Mouse (Mus musculus) E14TG2a.4 (cell line): ENCODE measurements around the gene Trpm2.

Experiments
- H3K27me3 ChIP-seq: 2 replicates; pipeline ENCODE4 v1.6.1; 2014; ENCODE audit warnings: low read length, control low read depth; ENCODE audit not compliant: insufficient read depth
- H3K36me3 ChIP-seq: 2 replicates; pipeline ENCODE4 v1.6.1; 2014; ENCODE audit warnings: low read length, control low read depth; ENCODE audit not compliant: insufficient read depth
- H3K4me1 ChIP-seq: replicated peaks from 2 replicates; pipeline ENCODE4 v1.6.1; 2014; ENCODE audit warnings: low read depth, low read length, control low read depth
- H3K4me3 ChIP-seq: replicated peaks from 2 replicates; pipeline ENCODE4 v1.5.1; 2014; ENCODE audit warnings: mild to moderate bottlenecking, low read length
- H3K9me3 ChIP-seq: 2 replicates; pipeline ENCODE4 v1.6.1; 2014; ENCODE audit warnings: low read length, control low read depth
- CTCF ChIP-seq: conservative IDR thresholded peaks from 2 replicates; pipeline ENCODE4 v1.5.1; 2014; ENCODE audit warnings: low read length
- NANOG ChIP-seq: IDR thresholded peaks from 2 replicates; pipeline ENCODE4 v1.6.1; 2014; ENCODE audit warnings: borderline replicate concordance, low read length, mixed read lengths
- POU5F1 ChIP-seq: IDR thresholded peaks from 2 replicates; pipeline ENCODE4 v1.6.1; 2014; ENCODE audit warnings: low read length, borderline replicate concordance

The Trpm2 gene

GRCm38 (mm10) chr10:78009945-78010293 lies 39.6 kb upstream of the Trpm2 start, which contains the start of gene Pfkl:
Pfkl (minus strand) TSS chr10:78010083.
- peaks cover 40% of the 10 kb centered on the region for H3K36me3 ChIP-seq
- H3K4me3 ChIP-seq: peak within 1 kb of the TSS; percentile 95
- no peaks in the 10 kb centered on the region for H3K27me3 ChIP-seq
- H3K9me3 ChIP-seq: peaks cover 25% of the 10 kb centered on the region
- TF ChIP-seq CTCF (no peak), POU5F1 (no peak), NANOG (no peak)
- H3K4me1 ChIP-seq: peaks cover 58% of the 10 kb centered on the region

GRCm38 (mm10) chr10:78009184-78009944 lies 39.0 kb upstream of the Trpm2 start:
- H3K36me3 ChIP-seq: peaks cover 45% of the 10 kb centered on the region
- TF ChIP-seq NANOG (no peak), CTCF (0 out of 2 replicates have a peak, but pooled peaks have one; percentile 3)
- peak overlapping the region; percentile 95 for H3K4me3 ChIP-seq
- peaks cover 64% of the 10 kb centered on the region for H3K4me1 ChIP-seq
- H3K27me3 ChIP-seq: no peaks in the 10 kb centered on the region
- peaks cover 20% of the 10 kb centered on the region for H3K9me3 ChIP-seq

GRCm38 (mm10) chr10:78008169-78008568 lies 37.8 kb upstream of the Trpm2 start:
- Histone ChIP-seq H3K9me3 (peaks cover 9% of the 10 kb centered on the region), H3K36me3 (peaks cover 57% of the 10 kb centered on the region), H3K4me1 (peaks cover 64% of the 10 kb centered on the region), H3K27me3 (no peaks in the 10 kb centered on the region), H3K4me3 (peak overlapping the region; percentile 95)
- TF ChIP-seq POU5F1 (no peak), CTCF (no peak), NANOG (no peak)

GRCm38 (mm10) chr10:78007203-78007602 lies 36.8 kb upstream of the Trpm2 start:
- H3K4me3 ChIP-seq: peak overlapping the region; percentile 95
- TF ChIP-seq NANOG: no peak
- no peak for TF ChIP-seq POU5F1
- TF ChIP-seq CTCF: no peak
- no peaks in the 10 kb centered on the region for H3K27me3 ChIP-seq

GRCm38 (mm10) chr10:78005791-78006438 lies 35.6 kb upstream of the Trpm2 start:
- Histone ChIP-seq H3K4me3 (no peak overlapping the region), H3K9me3 (no peaks in the 10 kb centered on the region), H3K36me3 (peaks cover 80% of the 10 kb centered on the region), H3K27me3 (no peaks in the 10 kb centered on the region), H3K4me1 (peaks cover 61% of the 10 kb centered on the region)
- TF ChIP-seq CTCF (no peak), NANOG (no peak), POU5F1 (no peak)

More at GRCm38 (mm10) chr10:78007203-78007602, 36.8 kb upstream of the Trpm2 start:
- Histone ChIP-seq H3K36me3 (peaks cover 67% of the 10 kb centered on the region), H3K9me3 (no peaks in the 10 kb centered on the region), H3K4me1 (peaks cover 59% of the 10 kb centered on the region)

- Histone ChIP-seq H3K4me3 (no peak overlapping the region), H3K36me3 (peaks cover 93% of the 10 kb centered on the region), H3K4me1 (peaks cover 55% of the 10 kb centered on the region), H3K27me3 (no peaks in the 10 kb centered on the region), H3K9me3 (no peaks in the 10 kb centered on the region)
- TF ChIP-seq NANOG (no peak), CTCF (no peak), POU5F1 (no peak)
Measured at GRCm38 (mm10) chr10:78004479-78005100, 34.2 kb upstream of the Trpm2 start.

- H3K9me3 ChIP-seq: no peaks in the 10 kb centered on the region
- peaks cover 100% of the 10 kb centered on the region for H3K36me3 ChIP-seq
- no peak overlapping the region for H3K4me3 ChIP-seq
- peaks cover 50% of the 10 kb centered on the region for H3K4me1 ChIP-seq
- no peaks in the 10 kb centered on the region for H3K27me3 ChIP-seq
- no peak for TF ChIP-seq CTCF
- TF ChIP-seq POU5F1: no peak
- TF ChIP-seq NANOG: no peak
Measured at GRCm38 (mm10) chr10:78002316-78002715, 32.0 kb upstream of the Trpm2 start.

GRCm38 (mm10) chr10:78001796-78002195 lies 31.4 kb upstream of the Trpm2 start:
- Histone ChIP-seq H3K4me3 (no peak overlapping the region), H3K27me3 (no peaks in the 10 kb centered on the region), H3K4me1 (peaks cover 45% of the 10 kb centered on the region), H3K36me3 (peaks cover 100% of the 10 kb centered on the region), H3K9me3 (no peaks in the 10 kb centered on the region)
- TF ChIP-seq POU5F1: no peak
- no peak for TF ChIP-seq NANOG
- TF ChIP-seq CTCF: no peak

GRCm38 (mm10) chr10:78000200-78000599 lies 29.8 kb upstream of the Trpm2 start:
- peaks cover 30% of the 10 kb centered on the region for H3K4me1 ChIP-seq
- no peaks in the 10 kb centered on the region for H3K27me3 ChIP-seq
- peaks cover 100% of the 10 kb centered on the region for H3K36me3 ChIP-seq
- H3K4me3 ChIP-seq: no peak overlapping the region
- H3K9me3 ChIP-seq: no peaks in the 10 kb centered on the region
- TF ChIP-seq CTCF: no peak
